Mouse (Mus musculus): Measurements from ENCODE around the gene AI854703.

DNA sequence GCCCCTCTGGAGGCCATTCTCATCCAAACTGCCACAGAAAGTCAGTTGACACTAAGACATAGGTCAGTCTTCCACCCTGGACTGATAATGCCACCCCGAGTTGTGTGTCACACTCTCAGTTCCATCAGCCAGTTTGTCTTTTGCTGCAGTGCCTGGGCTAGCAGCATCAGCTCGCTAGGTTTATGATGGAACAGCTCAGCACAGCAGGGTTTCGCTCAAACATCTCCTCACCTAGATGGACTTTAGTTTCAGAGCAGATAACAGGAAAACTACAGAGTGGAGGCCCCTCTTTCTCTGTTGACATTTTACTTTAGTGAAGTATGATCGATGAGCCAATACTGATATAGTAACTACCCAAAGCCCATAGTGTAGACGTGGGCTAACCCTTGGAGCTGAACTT lies 11.8 kb upstream of the AI854703 start:
- TF ChIP-seq CTCF (IDR thresholded peaks at IDR 0.05; ENCODE audit: borderline replicate concordance, extremely low read depth, insufficient read depth, insufficient read length) (no peak), POLR2A (IDR thresholded peaks at IDR 0.05; ENCODE audit: borderline replicate concordance, extremely low read depth, insufficient read depth, insufficient read length, poor library complexity, severe bottlenecking) (no peak)
